Mouse (Mus musculus) E14TG2a.4 (cell line): ENCODE measurements at regions not wholly inside any gene's neighbourhood (a gene's known extent, or its start where the extent isn't known, plus 50 kb on each side); places are given as distances from the start of the nearest gene placed in this dataset.

ENCODE experiments used
- CTCF ChIP-seq: conservative IDR thresholded peaks from 2 replicates; pipeline ENCODE4 v1.5.1; 2014; ENCODE audit warnings: low read length
- NANOG ChIP-seq: IDR thresholded peaks from 2 replicates; pipeline ENCODE4 v1.6.1; 2014; ENCODE audit warnings: borderline replicate concordance, low read length, mixed read lengths
- POU5F1 ChIP-seq: IDR thresholded peaks from 2 replicates; pipeline ENCODE4 v1.6.1; 2014; ENCODE audit warnings: low read length, borderline replicate concordance

GRCm38 (mm10) chr4:84101923-84102322 is 573.2 kb downstream of the Bnc2 start:
- TF ChIP-seq CTCF = no peak
- TF ChIP-seq POU5F1 = no peak
- no peak for TF ChIP-seq NANOG
